Comparison of ENCODE assay signal across 8 mouse cellular contexts in genomic region chr1:72535725-72536571, GRCm38 (mm10). TPM values are rescaled to one million over a fixed set of nuclear protein-coding genes. Genes with fewer than 3 reads are reported as not detected.
DNase-seq lines count a peak whose midpoint lies in the region; ATAC-seq lines count a peak whose summit lies in the region.
"Had no signal": no experiment of that assay in that cellular context is flagged by ENCODE, and none has a peak within 500 bp of the region (broad histone marks: within the 10 kb centered on the region; RNA-seq: fewer than 3 reads in every experiment).

No protein-coding gene starts in this region.

- DNase-seq in liver, embryonic 11.5 days (ENCODE audit: low spot score) = no peak
- DNase-seq in liver = no peak
- peak; percentile 65 to 66 for DNase-seq in cerebellum, postnatal 14 days
- DNase-seq in hindbrain, embryonic 10.5 days (ENCODE audit: low spot score) = peak; percentile 42
- peak; percentile 24 for DNase-seq in limb, embryonic 11.5 days (ENCODE audit: low spot score)
- DNase-seq in right cerebral cortex, postnatal 25 days = peak; percentile 52

- no peak for ATAC-seq in liver, embryonic 11.5 days (replicated peaks; ENCODE audit: low FRiP score)
- no peak for ATAC-seq in limb, embryonic 11.5 days (ENCODE audit: insufficient number of reproducible peaks, low FRiP score, low TSS enrichment, low read depth)
- no peak for ATAC-seq in erythroblast, adult 5-6 weeks (replicated peaks; ENCODE audit: low FRiP score, poor library complexity, severe bottlenecking)

- H3K9me3 ChIP-seq in liver, embryonic 11.5 days (ENCODE audit: control insufficient read depth, low read length) = no peaks in the 10 kb centered on the region
- no peaks in the 10 kb centered on the region for H3K9me3 ChIP-seq in hindbrain, embryonic 10.5 days
- no peaks in the 10 kb centered on the region for H3K9me3 ChIP-seq in limb, embryonic 11.5 days (ENCODE audit: control insufficient read depth, low read length)

- H3K4me1 ChIP-seq in liver, embryonic 11.5 days (replicated peaks; ENCODE audit: control insufficient read depth, insufficient read depth, low read length) = peaks cover 7% of the 10 kb centered on the region; the same call in 1 of the 2 replicates
- H3K4me1 ChIP-seq in hindbrain, embryonic 10.5 days (replicated peaks) = peaks cover 23% of the 10 kb centered on the region
- H3K4me1 ChIP-seq in limb, embryonic 11.5 days (ENCODE audit: control insufficient read depth, insufficient read depth, low read length) = 0 out of 2 replicates have a peak, but pooled peaks cover 5% of the 10 kb centered on the region

- no peak overlapping the region for H3K9ac ChIP-seq in liver, embryonic 11.5 days (ENCODE audit: low read depth, low read length)
- H3K9ac ChIP-seq in limb, embryonic 11.5 days (ENCODE audit: low read length) = no peak overlapping the region

- peak overlapping the region; percentile 25; the same call in 1 of the 2 replicates for H3K4me3 ChIP-seq in liver, embryonic 11.5 days (ENCODE audit: low read depth, low read length)
- H3K4me3 ChIP-seq in hindbrain, embryonic 10.5 days = peak overlapping the region; percentile 56
- H3K4me3 ChIP-seq in limb, embryonic 11.5 days (ENCODE audit: low read depth, low read length) = peak overlapping the region; percentile 12; the same call in 1 of the 2 replicates

- H3K4me2 ChIP-seq in liver, embryonic 11.5 days = peak overlapping the region; percentile 57
- peak overlapping the region; percentile 39 for H3K4me2 ChIP-seq in limb, embryonic 11.5 days (ENCODE audit: low read depth, severe bottlenecking)

- H3K27me3 ChIP-seq in liver, embryonic 11.5 days (replicated peaks; ENCODE audit: control insufficient read depth, insufficient read depth, low read length) = peaks cover 31% of the 10 kb centered on the region
- peaks cover 37% of the 10 kb centered on the region for H3K27me3 ChIP-seq in hindbrain, embryonic 10.5 days (ENCODE audit: insufficient read depth, poor library complexity, severe bottlenecking)
- H3K27me3 ChIP-seq in limb, embryonic 11.5 days (ENCODE audit: control insufficient read depth, insufficient read depth, low read length) = peaks cover 31% of the 10 kb centered on the region

- no peak overlapping the region for H3K27ac ChIP-seq in liver, embryonic 11.5 days (ENCODE audit: low read depth, low read length)
- peak overlapping the region; percentile 72; the same call in 1 of the 2 replicates for H3K27ac ChIP-seq in hindbrain, embryonic 10.5 days
- no peak overlapping the region for H3K27ac ChIP-seq in limb, embryonic 11.5 days (replicated peaks; ENCODE audit: low read depth, low read length)
- H3K27ac ChIP-seq: macrophage had no signal

- 5% methylated on average over 36 of the region's 36 CpGs for WGBS in liver, embryonic 11.5 days
- 3% methylated on average over 36 of the region's 36 CpGs for WGBS in hindbrain, embryonic 10.5 days
- 2% methylated on average over 34 of the region's 36 CpGs for WGBS in limb, embryonic 11.5 days

- no peaks in the 10 kb centered on the region for H3K36me3 ChIP-seq in liver, embryonic 11.5 days (ENCODE audit: control insufficient read depth, insufficient read depth, low read length)
- H3K36me3 ChIP-seq in hindbrain, embryonic 10.5 days = no peaks in the 10 kb centered on the region
- H3K36me3 ChIP-seq in limb, embryonic 11.5 days (ENCODE audit: control insufficient read depth, insufficient read depth, low read length) = no peaks in the 10 kb centered on the region

RNA-seq across cellular contexts. Expression of gene March4, which starts 0.8 kb away (rescaled TPM):
- polyA plus RNA-seq in liver, embryonic 11.5 days (2014; fragmentation: Nextera tagmentation; extraction: Ambion mirVana) = not detected in 2 replicates
- 0.24 and 0.92 TPM in 2 replicates for polyA plus RNA-seq in hindbrain, embryonic 10.5 days (2016; fragmentation: Nextera tagmentation; extraction: Ambion mirVana)
- not detected in 2 replicates for polyA plus RNA-seq in limb, embryonic 11.5 days (2014; fragmentation: Nextera tagmentation; extraction: Ambion mirVana)
- not detected in 2 replicates for total RNA-seq in erythroblast, adult 5-6 weeks (2015; ENCODE audit: low replicate concordance)
- total RNA-seq in erythroblast, adult 5-6 weeks (2017; ENCODE audit: low replicate concordance) = not detected in 2 replicates
- polyA plus RNA-seq: macrophage had no signal

RNA-seq across cellular contexts. Expression of gene Smarcal1, which starts 47.1 kb away (rescaled TPM):
- 18.7 and 19.9 TPM in 2 replicates for polyA plus RNA-seq in liver, embryonic 11.5 days (2014; fragmentation: Nextera tagmentation; extraction: Ambion mirVana)
- 31.6 and 32.0 TPM in 2 replicates for polyA plus RNA-seq in hindbrain, embryonic 10.5 days (2016; fragmentation: Nextera tagmentation; extraction: Ambion mirVana)
- 37.1 and 37.4 TPM in 2 replicates for polyA plus RNA-seq in limb, embryonic 11.5 days (2014; fragmentation: Nextera tagmentation; extraction: Ambion mirVana)
- total RNA-seq in erythroblast, adult 5-6 weeks (2015; ENCODE audit: low replicate concordance) = 6.1 and 14.0 TPM in 2 replicates
- total RNA-seq in erythroblast, adult 5-6 weeks (2017; ENCODE audit: low replicate concordance) = 6.6 and 10.5 TPM in 2 replicates

Comparison
In these comparisons a context has a peak if more than half of its experiments do, and no peak if none do; other contexts are left out.
1. DNase-seq: peak in cerebellum, postnatal 14 days (2 of 2), hindbrain, embryonic 10.5 days (single experiment), limb, embryonic 11.5 days (single experiment) and right cerebral cortex, postnatal 25 days (single experiment); none in liver, embryonic 11.5 days (single experiment) and liver (single experiment).
2. Peak in every context shown above with its lines, with median percentiles within 50 percentile points of each other: H3K4me3 ChIP-seq.